Mouse (Mus musculus) hindbrain, embryonic 16.5 days (tissue): ENCODE measurements around the gene Lamp1. TPM values are rescaled to one million over a fixed set of nuclear protein-coding genes. Genes with fewer than 3 reads are reported as not detected.
A peak's percentile ranks its signal among the peaks of the same experiment; 100 is the strongest.

Source experiments
- ATAC-seq: fragments of 200-750 bp; cut with Nextera tagmentation; 2 replicates; pipeline ENCODE4 v1.8.0; 2017; ENCODE audit warnings: moderate TSS enrichment, moderate library complexity
- H3K27ac ChIP-seq: fragments of 300-500 bp; sonication (generic); 2 replicates; pipeline ENCODE4 v1.5.1; 2014; ENCODE audit warnings: low read depth, mild to moderate bottlenecking, control low read depth, low read length, moderate library complexity
- H3K27me3 ChIP-seq: fragments of 300-500 bp; sonication (generic); replicated peaks from 2 replicates; pipeline ENCODE4 v1.6.1; 2014; ENCODE audit warnings: low read length; ENCODE audit not compliant: control insufficient read depth, insufficient read depth
- H3K36me3 ChIP-seq: fragments of 300-500 bp; sonication (generic); 2 replicates; pipeline ENCODE4 v1.6.1; 2014; ENCODE audit warnings: mild to moderate bottlenecking, low read length, moderate library complexity, mixed read lengths; ENCODE audit not compliant: control insufficient read depth, insufficient read depth
- H3K4me1 ChIP-seq: fragments of 300-500 bp; sonication (generic); 2 replicates; pipeline ENCODE4 v1.6.1; 2014; ENCODE audit warnings: low read depth, low read length; ENCODE audit not compliant: control insufficient read depth, insufficient read depth
- H3K4me2 ChIP-seq: fragments of 300-500 bp; sonication (generic); 2 replicates; pipeline ENCODE4 v1.6.1; 2014; ENCODE audit warnings: mild to moderate bottlenecking, low read length, control low read depth, moderate library complexity
- H3K4me3 ChIP-seq: fragments of 300-500 bp; sonication (generic); 2 replicates; pipeline ENCODE4 v1.5.1; 2014; ENCODE audit warnings: mild to moderate bottlenecking, low read length, control low read depth, moderate library complexity
- H3K9ac ChIP-seq: fragments of 300-500 bp; sonication (generic); 2 replicates; pipeline ENCODE4 v1.6.1; 2014; ENCODE audit warnings: low read depth, mild to moderate bottlenecking, control low read depth, low read length, moderate library complexity
- H3K9me3 ChIP-seq: fragments of 300-500 bp; sonication (generic); 2 replicates; pipeline ENCODE4 v1.6.1; 2014; ENCODE audit warnings: mild to moderate bottlenecking, low read length, moderate library complexity; ENCODE audit not compliant: control insufficient read depth
- WGBS: fragments of 180-500 bp; shearing (Covaris S2); extraction: QIAGEN DNeasy Blood & Tissue Kit; methylation state at CpG from one replicate; pipeline ENCODE4 v1.1.7; 2014; 5-methylcytosine and 5-hydroxymethylcytosine counted together
- polyA plus RNA-seq: library from polyadenylated mRNA; unstranded; fragments of >200 nt; fragmentation: Nextera tagmentation; extraction: Ambion mirVana; gene quantifications from 2 replicates; pipeline ENCODE4 v1.2.1, GENCODE M21; 2015

Gene Lamp1
- polyA plus RNA-seq, 1 experiment from 2014 or later, result 318 TPM

- WGBS, result 91% methylated on average over 1 of the region's 1 CpGs
These were observed 16.7 kb downstream of the Lamp1 start for GRCm38 (mm10) chr8:13175650-13176049.

GRCm38 (mm10) chr8:13177173-13177852, 18.4 kb downstream of the Lamp1 start:
- ATAC-seq, result no peak
- no peaks in the 10 kb centered on the region for H3K9me3 ChIP-seq
- H3K27ac ChIP-seq, result no peak overlapping the region
- H3K36me3 ChIP-seq, result peaks cover 31% of the 10 kb centered on the region
- H3K27me3 ChIP-seq, result no peaks in the 10 kb centered on the region
- no peak overlapping the region for H3K9ac ChIP-seq
- no peaks in the 10 kb centered on the region for H3K4me1 ChIP-seq
- H3K4me3 ChIP-seq, result no peak overlapping the region
- no peak overlapping the region for H3K4me2 ChIP-seq
- 92% methylated on average over 7 of the region's 7 CpGs for WGBS

More at GRCm38 (mm10) chr8:13175650-13176049, 16.7 kb downstream of the Lamp1 start:
- H3K4me1 ChIP-seq, result no peaks in the 10 kb centered on the region
- H3K9me3 ChIP-seq, result no peaks in the 10 kb centered on the region
- H3K27ac ChIP-seq, result no peak overlapping the region
- no peak for ATAC-seq
- H3K27me3 ChIP-seq, result no peaks in the 10 kb centered on the region
- no peak overlapping the region for H3K4me3 ChIP-seq
- H3K36me3 ChIP-seq, result peaks cover 31% of the 10 kb centered on the region
- H3K9ac ChIP-seq, result no peak overlapping the region
- H3K4me2 ChIP-seq, result no peak overlapping the region

GRCm38 (mm10) chr8:13178137-13178536, 19.2 kb downstream of the Lamp1 start:
- Histone ChIP-seq H3K4me3 (no peak overlapping the region), H3K4me1 (no peaks in the 10 kb centered on the region), H3K9me3 (no peaks in the 10 kb centered on the region), H3K27ac (no peak overlapping the region), H3K4me2 (no peak overlapping the region), H3K27me3 (no peaks in the 10 kb centered on the region), H3K9ac (no peak overlapping the region), H3K36me3 (peaks cover 26% of the 10 kb centered on the region)
- no peak for ATAC-seq
- 91% methylated on average over 5 of the region's 5 CpGs for WGBS

- Histone ChIP-seq H3K4me2 (no peak overlapping the region), H3K36me3 (peaks cover 15% of the 10 kb centered on the region), H3K4me1 (no peaks in the 10 kb centered on the region), H3K27ac (no peak overlapping the region), H3K4me3 (no peak overlapping the region), H3K9ac (no peak overlapping the region), H3K27me3 (no peaks in the 10 kb centered on the region), H3K9me3 (no peaks in the 10 kb centered on the region)
- WGBS, result 75% methylated on average over 6 of the region's 6 CpGs
- ATAC-seq, result 0 out of 2 replicates have a peak, but pooled peaks have one; percentile 4
These were observed 20.5 kb downstream of the Lamp1 start for GRCm38 (mm10) chr8:13179482-13179881.

GRCm38 (mm10) chr8:13179948-13180347, 21.0 kb downstream of the Lamp1 start:
- Histone ChIP-seq H3K9me3 (no peaks in the 10 kb centered on the region), H3K36me3 (peaks cover 15% of the 10 kb centered on the region), H3K4me1 (no peaks in the 10 kb centered on the region), H3K27ac (no peak overlapping the region), H3K4me2 (no peak overlapping the region), H3K27me3 (no peaks in the 10 kb centered on the region), H3K9ac (no peak overlapping the region), H3K4me3 (no peak overlapping the region)
- ATAC-seq, result no peak
- WGBS, result 79% methylated on average over 7 of the region's 7 CpGs

GRCm38 (mm10) chr8:13180408-13180807, 21.4 kb downstream of the Lamp1 start:
- H3K27ac ChIP-seq, result no peak overlapping the region
- WGBS, result 83% methylated on average over 9 of the region's 9 CpGs

GRCm38 (mm10) chr8:13180911-13181690, 22.1 kb downstream of the Lamp1 start:
- Histone ChIP-seq H3K36me3 (peaks cover 6% of the 10 kb centered on the region), H3K27ac (no peak overlapping the region), H3K4me3 (no peak overlapping the region), H3K27me3 (no peaks in the 10 kb centered on the region), H3K4me2 (no peak overlapping the region), H3K4me1 (no peaks in the 10 kb centered on the region), H3K9ac (no peak overlapping the region), H3K9me3 (no peaks in the 10 kb centered on the region)
- ATAC-seq, result no peak
- 81% methylated on average over 18 of the region's 18 CpGs for WGBS

More at GRCm38 (mm10) chr8:13180408-13180807, 21.4 kb downstream of the Lamp1 start:
- Histone ChIP-seq H3K9me3 (no peaks in the 10 kb centered on the region), H3K27me3 (no peaks in the 10 kb centered on the region), H3K4me3 (no peak overlapping the region), H3K36me3 (peaks cover 11% of the 10 kb centered on the region), H3K4me1 (no peaks in the 10 kb centered on the region), H3K4me2 (no peak overlapping the region), H3K9ac (no peak overlapping the region)
- ATAC-seq, result no peak

GRCm38 (mm10) chr8:13181691-13181976, 22.7 kb downstream of the Lamp1 start:
- H3K27me3 ChIP-seq, result no peaks in the 10 kb centered on the region
- no peak overlapping the region for H3K9ac ChIP-seq
- no peaks in the 10 kb centered on the region for H3K4me1 ChIP-seq
- H3K9me3 ChIP-seq, result no peaks in the 10 kb centered on the region
- no peak overlapping the region for H3K4me3 ChIP-seq
- ATAC-seq, result no peak
- no peak overlapping the region for H3K27ac ChIP-seq
- H3K36me3 ChIP-seq, result peaks cover 2% of the 10 kb centered on the region; the same call in 1 of the 2 replicates
- 56% methylated on average over 2 of the region's 2 CpGs for WGBS
- H3K4me2 ChIP-seq, result no peak overlapping the region

- Histone ChIP-seq H3K27ac (no peak overlapping the region), H3K4me2 (no peak overlapping the region), H3K9me3 (no peaks in the 10 kb centered on the region), H3K27me3 (no peaks in the 10 kb centered on the region), H3K4me1 (no peaks in the 10 kb centered on the region), H3K4me3 (no peak overlapping the region), H3K36me3 (no peaks in the 10 kb centered on the region), H3K9ac (no peak overlapping the region)
- 82% methylated on average over 8 of the region's 8 CpGs for WGBS
- ATAC-seq, result no peak
These were observed 27.9 kb downstream of the Lamp1 start for GRCm38 (mm10) chr8:13186819-13187218.
